Mouse (Mus musculus) bone marrow macrophage, adult 2 months (primary cell): ENCODE data around the gene Dhrs4.

Experiments
- CTCF ChIP-seq: IDR thresholded peaks from 2 replicates; pipeline ENCODE4 v1.5.1; 2012; ENCODE audit warnings: low read depth, mild to moderate bottlenecking, low read length, moderate library complexity
- POLR2A ChIP-seq: IDR thresholded peaks from 2 replicates; pipeline ENCODE4 v1.6.1; 2012; ENCODE audit warnings: mild to moderate bottlenecking, low read depth, low read length, borderline replicate concordance

DNA sequence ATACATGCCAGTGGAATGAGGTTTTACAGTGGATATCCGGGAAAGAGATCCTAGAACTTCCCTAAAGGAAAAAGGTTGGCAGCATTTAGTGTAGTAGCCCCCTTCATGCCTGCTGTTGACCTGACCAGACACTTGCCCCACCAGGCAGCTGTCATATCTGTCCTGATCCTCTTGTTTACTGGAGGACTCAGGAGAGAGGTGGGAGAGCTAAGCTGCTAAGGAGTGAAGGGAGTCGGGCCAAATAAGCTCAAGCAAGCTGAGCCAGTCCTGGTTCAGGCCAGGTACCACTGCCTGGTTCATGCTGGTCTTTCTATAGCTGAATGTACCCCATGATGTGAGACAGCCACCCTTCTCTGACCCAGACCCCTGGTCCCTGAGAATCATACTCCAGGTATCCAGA lies 48.1 kb downstream of the Dhrs4 start:
- no peak for TF ChIP-seq CTCF
- no peak for TF ChIP-seq POLR2A
